Mouse (Mus musculus) limb, embryonic 13.5 days (tissue): ENCODE data around the gene Syk. TPM values are rescaled to one million over a fixed set of nuclear protein-coding genes. Genes with fewer than 3 reads are reported as not detected.
A peak's percentile ranks its signal among the peaks of the same experiment; 100 is the strongest.

Source experiments
- ATAC-seq: fragments of 200-750 bp; cut with Nextera tagmentation; 2 replicates; pipeline ENCODE4 v1.8.0; 2017; ENCODE audit warnings: low read depth, moderate number of reproducible peaks, moderate TSS enrichment; ENCODE audit not compliant: low FRiP score
- H3K27ac ChIP-seq: fragments of 300-500 bp; sonication (generic); 2 replicates; pipeline ENCODE4 v1.5.1; 2015; ENCODE audit warnings: inconsistent platforms, mild to moderate bottlenecking, moderate library complexity
- H3K27me3 ChIP-seq: fragments of 300-500 bp; sonication (generic); 2 replicates; pipeline ENCODE4 v1.6.1; 2015; ENCODE audit warnings: mild to moderate bottlenecking, inconsistent platforms
- H3K36me3 ChIP-seq: fragments of 300-500 bp; sonication (generic); 2 replicates; pipeline ENCODE4 v1.6.1; 2015; ENCODE audit warnings: inconsistent platforms, mild to moderate bottlenecking, moderate library complexity
- H3K4me1 ChIP-seq: fragments of 300-500 bp; sonication (generic); 2 replicates; pipeline ENCODE4 v1.6.1; 2015; ENCODE audit warnings: inconsistent platforms
- H3K4me2 ChIP-seq: fragments of 300-500 bp; sonication (generic); replicated peaks from 2 replicates; pipeline ENCODE4 v1.6.1; 2015; ENCODE audit warnings: inconsistent platforms, mild to moderate bottlenecking, moderate library complexity
- H3K4me3 ChIP-seq: fragments of 300-500 bp; sonication (generic); 2 replicates; pipeline ENCODE4 v1.5.1; 2015; ENCODE audit warnings: moderate library complexity, mild to moderate bottlenecking, inconsistent platforms
- H3K9ac ChIP-seq: fragments of 300-500 bp; sonication (generic); 2 replicates; pipeline ENCODE4 v1.6.1; 2015; ENCODE audit warnings: mild to moderate bottlenecking, inconsistent platforms
- H3K9me3 ChIP-seq: fragments of 300-500 bp; sonication (generic); 2 replicates; pipeline ENCODE4 v1.6.1; 2016; ENCODE audit warnings: inconsistent platforms
- WGBS: fragments of 180-500 bp; shearing (Covaris S2); methylation state at CpG from one replicate; pipeline ENCODE4 v1.1.7; 2015; 5-methylcytosine and 5-hydroxymethylcytosine counted together
- polyA plus RNA-seq: library from polyadenylated mRNA; unstranded; fragments of >200 nt; fragmentation: Nextera tagmentation; extraction: Ambion mirVana; gene quantifications from 2 replicates; pipeline ENCODE4 v1.2.1, GENCODE M21; 2015

Gene Syk
- polyA plus RNA-seq, 1 experiment from 2014 or later: 2.5 TPM

GRCm38 (mm10) chr13:52571591-52572384 is 11.2 kb upstream of the Syk start:
- Histone ChIP-seq H3K4me2 (no peak overlapping the region), H3K9ac (no peak overlapping the region), H3K4me1 (peaks cover 4% of the 10 kb centered on the region; the same call in 1 of the 2 replicates), H3K9me3 (no peaks in the 10 kb centered on the region), H3K4me3 (no peak overlapping the region), H3K36me3 (no peaks in the 10 kb centered on the region), H3K27ac (no peak overlapping the region), H3K27me3 (peaks cover 5% of the 10 kb centered on the region; the same call in 1 of the 2 replicates)
- 69% methylated on average over 11 of the region's 11 CpGs for WGBS
- no peak for ATAC-seq

GRCm38 (mm10) chr13:52572451-52573446 is 10.2 kb upstream of the Syk start:
- 83% methylated on average over 9 of the region's 9 CpGs for WGBS
- no peaks in the 10 kb centered on the region for H3K36me3 ChIP-seq
- H3K4me1 ChIP-seq: peaks cover 8% of the 10 kb centered on the region; the same call in 1 of the 2 replicates
- H3K9me3 ChIP-seq: no peaks in the 10 kb centered on the region
- no peak overlapping the region for H3K9ac ChIP-seq
- no peak for ATAC-seq
- H3K4me2 ChIP-seq: no peak overlapping the region
- H3K27me3 ChIP-seq: peaks cover 5% of the 10 kb centered on the region; the same call in 1 of the 2 replicates
- no peak overlapping the region for H3K4me3 ChIP-seq
- no peak overlapping the region for H3K27ac ChIP-seq

- 76% methylated on average over 2 of the region's 2 CpGs for WGBS
- Histone ChIP-seq H3K4me3 (no peak overlapping the region), H3K4me1 (peaks cover 8% of the 10 kb centered on the region; the same call in 1 of the 2 replicates), H3K36me3 (no peaks in the 10 kb centered on the region), H3K4me2 (no peak overlapping the region), H3K27ac (no peak overlapping the region), H3K9me3 (no peaks in the 10 kb centered on the region), H3K9ac (no peak overlapping the region), H3K27me3 (peaks cover 5% of the 10 kb centered on the region; the same call in 1 of the 2 replicates)
- no peak for ATAC-seq
Observed at GRCm38 (mm10) chr13:52574311-52574710, 8.7 kb upstream of the Syk start.

- ATAC-seq: no peak
- H3K27me3 ChIP-seq: peaks cover 5% of the 10 kb centered on the region; the same call in 1 of the 2 replicates
- H3K27ac ChIP-seq: no peak overlapping the region
- H3K9ac ChIP-seq: no peak overlapping the region
- no peaks in the 10 kb centered on the region for H3K9me3 ChIP-seq
- 82% methylated on average over 6 of the region's 6 CpGs for WGBS
- H3K4me3 ChIP-seq: no peak overlapping the region
- no peak overlapping the region for H3K4me2 ChIP-seq
- H3K4me1 ChIP-seq: peaks cover 8% of the 10 kb centered on the region; the same call in 1 of the 2 replicates
- no peaks in the 10 kb centered on the region for H3K36me3 ChIP-seq
Observed at GRCm38 (mm10) chr13:52575483-52575882, 7.5 kb upstream of the Syk start.

GRCm38 (mm10) chr13:52576021-52576614 is 6.9 kb upstream of the Syk start:
- no peak overlapping the region for H3K27ac ChIP-seq
- H3K36me3 ChIP-seq: no peaks in the 10 kb centered on the region
- H3K4me3 ChIP-seq: no peak overlapping the region
- 63% methylated on average over 7 of the region's 7 CpGs for WGBS
- peaks cover 8% of the 10 kb centered on the region; the same call in 1 of the 2 replicates for H3K4me1 ChIP-seq
- no peak overlapping the region for H3K9ac ChIP-seq
- no peaks in the 10 kb centered on the region for H3K9me3 ChIP-seq
- ATAC-seq: no peak
- no peak overlapping the region for H3K4me2 ChIP-seq
- peaks cover 9% of the 10 kb centered on the region; the same call in 1 of the 2 replicates for H3K27me3 ChIP-seq

GRCm38 (mm10) chr13:52576841-52577240 is 6.1 kb upstream of the Syk start:
- Histone ChIP-seq H3K27me3 (peaks cover 16% of the 10 kb centered on the region), H3K9me3 (no peaks in the 10 kb centered on the region), H3K4me3 (no peak overlapping the region), H3K4me2 (no peak overlapping the region), H3K36me3 (no peaks in the 10 kb centered on the region), H3K9ac (no peak overlapping the region), H3K27ac (no peak overlapping the region), H3K4me1 (peaks cover 8% of the 10 kb centered on the region; the same call in 1 of the 2 replicates)
- ATAC-seq: no peak
- WGBS: 16% methylated on average over 10 of the region's 10 CpGs

GRCm38 (mm10) chr13:52577326-52577920 is 5.5 kb upstream of the Syk start:
- Histone ChIP-seq H3K4me2 (no peak overlapping the region), H3K4me3 (no peak overlapping the region), H3K36me3 (no peaks in the 10 kb centered on the region), H3K27ac (no peak overlapping the region), H3K4me1 (peaks cover 8% of the 10 kb centered on the region; the same call in 1 of the 2 replicates), H3K9ac (no peak overlapping the region), H3K27me3 (peaks cover 22% of the 10 kb centered on the region), H3K9me3 (no peaks in the 10 kb centered on the region)
- 68% methylated on average over 3 of the region's 3 CpGs for WGBS
- no peak for ATAC-seq

GRCm38 (mm10) chr13:52577939-52578338 is 5.0 kb upstream of the Syk start:
- 28% methylated on average over 4 of the region's 4 CpGs for WGBS
- H3K4me2 ChIP-seq: no peak overlapping the region
- no peak for ATAC-seq
- H3K9me3 ChIP-seq: no peaks in the 10 kb centered on the region
- H3K4me3 ChIP-seq: no peak overlapping the region
- no peak overlapping the region for H3K9ac ChIP-seq
- H3K27ac ChIP-seq: no peak overlapping the region
- peaks cover 27% of the 10 kb centered on the region for H3K27me3 ChIP-seq
- peaks cover 8% of the 10 kb centered on the region; the same call in 1 of the 2 replicates for H3K4me1 ChIP-seq
- H3K36me3 ChIP-seq: no peaks in the 10 kb centered on the region

GRCm38 (mm10) chr13:52578776-52579175 is 4.2 kb upstream of the Syk start:
- no peak overlapping the region for H3K4me3 ChIP-seq
- 58% methylated on average over 2 of the region's 2 CpGs for WGBS
- no peak for ATAC-seq

GRCm38 (mm10) chr13:52582506-52582877 is 481 bp upstream of the Syk start:
- H3K27me3 ChIP-seq: peaks cover 33% of the 10 kb centered on the region
- H3K27ac ChIP-seq: no peak overlapping the region
- H3K4me2 ChIP-seq: peak overlapping the region; percentile 95
- 18% methylated on average over 9 of the region's 9 CpGs for WGBS
- no peak overlapping the region for H3K9ac ChIP-seq
- no peaks in the 10 kb centered on the region for H3K4me1 ChIP-seq
- H3K36me3 ChIP-seq: no peaks in the 10 kb centered on the region
- peak overlapping the region; percentile 67 for H3K4me3 ChIP-seq
- no peaks in the 10 kb centered on the region for H3K9me3 ChIP-seq
- ATAC-seq: no peak

More at GRCm38 (mm10) chr13:52578776-52579175, 4.2 kb upstream of the Syk start:
- Histone ChIP-seq H3K27ac (no peak overlapping the region), H3K36me3 (no peaks in the 10 kb centered on the region), H3K9ac (no peak overlapping the region), H3K27me3 (peaks cover 29% of the 10 kb centered on the region), H3K4me2 (no peak overlapping the region), H3K9me3 (no peaks in the 10 kb centered on the region), H3K4me1 (peaks cover 8% of the 10 kb centered on the region; the same call in 1 of the 2 replicates)

- ATAC-seq: no peak
- no peak overlapping the region for H3K9ac ChIP-seq
- no peaks in the 10 kb centered on the region for H3K36me3 ChIP-seq
- WGBS: 23% methylated on average over 13 of the region's 13 CpGs
- peaks cover 33% of the 10 kb centered on the region for H3K27me3 ChIP-seq
- H3K4me1 ChIP-seq: no peaks in the 10 kb centered on the region
- H3K9me3 ChIP-seq: no peaks in the 10 kb centered on the region
- peak overlapping the region; percentile 67 for H3K4me3 ChIP-seq
- no peak overlapping the region for H3K27ac ChIP-seq
- H3K4me2 ChIP-seq: peak overlapping the region; percentile 95
Observed at GRCm38 (mm10) chr13:52583943-52584562, 1.1 kb downstream of the Syk start.
